Mouse (Mus musculus) heart, postnatal 0 days (tissue): Measurements from ENCODE around the gene Shroom1.

Experiments used
- CTCF ChIP-seq: IDR thresholded peaks from 2 replicates; pipeline ENCODE4 v1.5.1; 2016; ENCODE audit warnings: antibody characterized with exemption, control low read depth, low read depth
- EP300 ChIP-seq: IDR thresholded peaks from 2 replicates; pipeline ENCODE4 v1.6.1; 2016; ENCODE audit warnings: antibody characterized with exemption, low read depth

DNA sequence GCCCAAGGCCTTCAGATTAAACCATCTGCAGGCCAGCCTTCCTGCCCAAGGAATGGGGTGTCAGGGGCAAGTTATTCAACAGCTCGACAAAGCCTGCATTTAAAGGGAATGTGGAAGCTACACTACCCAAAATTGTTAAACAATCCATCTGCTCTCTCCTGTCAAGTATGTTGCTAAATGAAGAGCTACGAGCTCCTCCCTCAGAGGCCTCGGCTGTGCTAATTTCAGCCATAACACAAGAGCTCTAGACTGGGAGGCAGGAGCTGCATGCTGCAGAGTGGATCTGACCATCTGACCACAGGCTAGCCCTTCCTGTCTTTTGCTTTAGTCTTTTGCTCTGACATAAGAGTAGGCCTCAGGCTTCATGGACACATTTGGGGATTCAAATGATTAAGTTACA lies 31.8 kb upstream of the Shroom1 start:
- TF ChIP-seq CTCF: no peak
- no peak for TF ChIP-seq EP300
